Mouse (Mus musculus) adrenal gland, adult 18-20 months (tissue): ENCODE measurements around the gene Usp31. TPM values are rescaled to one million over a fixed set of nuclear protein-coding genes. Genes with fewer than 3 reads are reported as not detected.

ENCODE experiments used
- DNase-seq, 2 experiments: peaks; one replicate each; pipeline ENCODE4 v3.0.0; 2021 to 2022; ENCODE audit warnings: low spot score in 2 of 2
- total RNA-seq, 2 experiments: library from RNA; stranded (reverse); gene quantifications; 1 replicate in 1 of 2; 2 replicates in 1 of 2; pipeline ENCODE4 v1.2.3; 2021

Gene Usp31
- total RNA-seq, 2 experiments from 2014 or later: 15.8 to 17.1 TPM

DNA sequence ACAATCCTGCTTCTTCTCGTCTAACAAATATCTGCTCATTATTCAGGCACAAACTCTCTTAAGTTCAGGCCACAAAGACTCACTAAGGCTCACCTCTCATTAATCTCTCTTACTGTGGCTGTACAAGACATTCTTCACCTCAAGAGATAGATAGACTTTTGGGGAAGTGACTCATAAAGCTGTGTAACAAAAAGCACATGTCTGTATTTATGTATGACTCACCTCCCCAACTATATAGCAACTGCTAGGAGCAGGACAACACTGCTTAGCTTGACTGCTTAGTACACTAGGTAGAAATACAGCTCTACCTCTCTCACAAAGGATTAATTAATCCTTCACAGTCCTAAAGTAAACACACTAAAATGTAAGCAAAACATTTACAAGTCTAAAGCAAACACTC lies 46.3 kb downstream of the Usp31 start:
- no peak for DNase-seq

DNA sequence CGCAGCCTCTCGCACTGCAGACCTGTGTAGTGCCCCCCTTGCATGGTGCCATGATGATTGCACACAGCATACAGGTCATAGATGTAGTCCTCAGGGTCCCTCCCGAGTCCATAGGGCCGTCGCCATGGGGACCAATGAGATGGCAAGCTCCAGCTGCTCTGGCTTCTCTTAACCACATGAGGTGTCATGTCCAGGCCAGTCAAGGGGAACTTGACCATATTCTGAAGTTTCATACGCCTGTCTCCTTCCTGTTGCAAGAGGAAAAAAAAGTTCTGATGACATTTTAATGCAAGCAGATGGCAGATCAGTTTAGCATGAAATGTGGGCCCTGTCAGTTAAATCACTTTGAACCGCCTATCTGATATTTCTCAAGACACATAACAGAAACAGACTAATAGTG lies 48.2 kb downstream of the Usp31 start:
- no peak for DNase-seq

DNA sequence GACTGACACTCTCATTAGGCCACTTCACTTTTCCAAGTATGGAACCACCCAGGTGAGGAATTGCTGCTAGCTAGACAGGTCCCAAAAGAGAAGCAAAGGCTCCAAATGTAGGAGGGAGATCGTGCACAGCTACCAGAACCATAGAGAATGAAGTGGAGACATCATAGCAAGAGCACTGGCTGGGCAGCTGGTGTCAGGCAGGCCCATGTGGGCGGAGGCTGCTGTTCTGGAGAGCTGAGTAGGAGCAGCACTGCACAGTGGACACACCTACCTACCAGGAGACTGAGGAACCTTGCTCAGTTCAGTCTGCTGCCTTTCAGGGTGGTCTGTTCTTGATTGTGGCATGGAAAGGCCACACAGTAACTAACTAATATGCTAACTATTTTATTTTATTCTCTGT lies 52.4 kb downstream of the Usp31 start:
- no peak for DNase-seq

DNA sequence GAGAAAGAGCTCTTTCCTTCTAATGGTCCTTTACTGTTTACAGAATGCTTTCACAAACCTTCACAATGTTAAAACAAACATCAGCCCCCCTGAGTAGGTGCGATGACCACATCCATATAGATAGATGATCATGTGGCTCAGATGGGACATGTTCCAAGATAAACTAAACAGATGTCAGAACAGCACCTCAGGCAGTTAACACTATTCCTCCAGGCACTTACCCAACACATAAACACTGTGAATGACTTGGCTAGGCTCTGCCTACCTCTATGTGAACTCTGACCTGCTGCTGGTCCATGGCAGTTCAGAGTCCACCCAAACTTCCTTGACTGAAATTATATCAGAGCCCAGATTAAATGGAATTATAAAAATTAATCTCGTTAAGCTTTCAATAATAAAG lies 54.4 kb downstream of the Usp31 start:
- no peak for DNase-seq

DNA sequence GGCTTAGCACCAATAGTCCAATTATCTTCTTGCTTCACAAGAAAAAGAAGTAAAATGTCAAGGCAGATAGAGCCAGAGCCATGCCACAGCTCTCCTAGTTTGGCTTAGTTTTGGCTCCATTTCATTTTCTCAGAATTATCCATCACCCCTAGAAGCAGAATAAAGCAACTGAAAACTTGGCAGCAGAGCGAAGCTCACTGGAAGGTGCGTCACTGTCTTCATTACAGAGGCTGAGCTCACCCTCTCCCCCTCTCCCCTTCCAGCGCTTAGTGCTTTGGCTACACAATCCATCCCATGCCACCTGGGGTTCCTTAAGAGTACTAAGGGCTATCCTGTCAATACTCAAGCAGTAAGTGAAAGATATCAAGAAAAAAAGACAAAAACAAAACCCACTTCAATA lies 56.3 kb downstream of the Usp31 start:
- DNase-seq: peak in 1 of 2 experiments; percentile 35

DNA sequence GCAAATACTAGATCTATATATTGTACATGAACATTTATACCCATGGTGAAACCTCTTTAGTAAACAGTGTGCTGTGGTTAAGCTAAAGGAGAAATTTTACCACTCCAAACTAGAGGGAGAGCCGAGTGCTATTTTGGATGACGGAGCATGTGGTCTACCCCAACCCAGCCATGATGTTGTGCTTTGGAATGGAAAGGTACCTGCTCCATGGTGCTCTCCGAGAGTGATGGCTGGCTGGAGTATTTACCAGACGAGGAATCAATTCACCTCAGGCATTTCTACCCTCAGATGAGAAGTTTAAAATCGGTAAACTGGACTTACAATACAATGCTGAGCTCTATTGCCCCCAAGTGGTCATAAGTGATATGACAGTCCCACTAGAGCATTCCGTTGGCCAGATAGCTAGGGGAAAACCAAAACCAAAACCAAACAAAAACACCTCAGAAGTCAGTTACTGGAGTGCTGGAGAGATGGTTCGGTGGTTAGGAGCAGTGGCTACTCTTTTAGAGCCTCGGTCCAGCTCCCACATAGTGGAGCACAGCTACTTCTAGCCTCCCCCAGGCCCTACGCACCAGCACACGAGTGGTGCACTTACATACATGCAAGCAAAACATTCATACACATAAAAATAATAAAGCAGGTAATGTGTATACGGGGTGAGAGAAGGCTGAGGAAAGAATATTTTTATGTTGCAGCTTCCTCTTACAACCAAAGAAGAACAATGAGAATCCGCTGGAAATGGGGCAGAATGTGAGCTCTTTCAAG lies 65.9 kb downstream of the Usp31 start:
- DNase-seq: peak in 1 of 2 experiments; percentile 53

DNA sequence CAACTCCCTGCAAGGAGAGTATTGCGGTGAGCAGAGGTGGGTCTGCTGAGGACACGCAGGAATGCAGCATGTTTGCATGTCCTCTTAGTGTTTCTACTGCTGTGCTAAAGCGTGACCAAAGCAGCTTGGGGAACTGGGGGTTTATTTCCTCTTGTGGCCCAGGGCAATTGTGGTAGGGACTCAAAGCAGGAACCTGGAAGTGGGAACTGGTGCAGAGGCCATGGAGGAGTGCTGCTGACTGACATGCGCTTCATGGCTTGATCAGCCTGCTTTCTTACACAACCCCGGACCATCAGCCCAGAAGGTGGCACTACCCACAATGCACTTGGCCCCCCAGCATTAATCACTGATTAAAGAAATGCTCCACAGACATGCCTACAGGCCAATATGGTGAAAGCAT lies 70.3 kb downstream of the Usp31 start:
- DNase-seq: no peak

DNA sequence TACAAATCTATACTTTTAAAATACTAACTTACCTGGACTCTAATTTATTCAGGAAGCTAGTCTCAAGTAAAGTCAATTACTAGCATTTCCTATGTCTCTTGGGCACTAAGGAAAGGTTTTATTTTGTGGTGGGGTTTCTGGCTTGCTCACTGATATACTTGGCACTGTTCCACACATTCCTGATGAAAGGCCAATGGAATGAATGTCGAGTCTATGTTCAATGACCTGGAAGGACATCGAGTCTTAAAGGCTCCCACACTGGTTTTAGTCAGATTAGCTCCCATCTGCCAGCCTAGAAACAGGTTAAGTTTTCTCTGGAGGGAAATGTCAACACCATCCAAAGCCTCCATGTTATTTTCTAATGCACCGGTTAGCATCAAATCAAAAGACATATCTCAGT lies 72.8 kb downstream of the Usp31 start:
- no peak for DNase-seq

DNA sequence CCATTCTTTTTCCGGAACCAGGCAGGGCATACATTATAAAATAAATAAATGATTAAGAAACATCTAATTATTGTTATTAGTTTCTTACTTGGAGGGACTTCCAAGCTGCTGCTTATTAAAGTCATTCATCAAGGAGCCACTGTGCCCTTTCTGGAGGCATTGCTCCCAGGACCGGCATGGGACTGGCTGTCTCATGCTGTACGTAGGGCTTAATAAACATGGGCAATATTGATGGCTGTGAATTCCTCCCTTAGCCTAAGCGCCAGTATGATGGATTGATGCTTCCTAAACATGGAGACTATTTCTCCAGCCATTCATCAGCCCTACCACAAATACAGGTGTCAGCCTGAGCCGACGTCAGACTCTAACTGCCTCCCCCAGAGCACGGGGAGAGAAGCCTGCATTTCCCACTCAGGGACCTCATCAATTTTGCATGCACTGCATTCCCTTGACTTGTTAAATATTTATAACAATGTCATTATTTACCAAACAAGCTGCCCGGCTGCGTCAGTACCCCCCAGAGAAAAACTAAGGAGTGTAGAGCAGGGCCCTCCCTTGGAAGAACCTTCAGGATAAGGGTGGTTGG lies 84.1 kb downstream of the Usp31 start:
- DNase-seq: no peak

DNA sequence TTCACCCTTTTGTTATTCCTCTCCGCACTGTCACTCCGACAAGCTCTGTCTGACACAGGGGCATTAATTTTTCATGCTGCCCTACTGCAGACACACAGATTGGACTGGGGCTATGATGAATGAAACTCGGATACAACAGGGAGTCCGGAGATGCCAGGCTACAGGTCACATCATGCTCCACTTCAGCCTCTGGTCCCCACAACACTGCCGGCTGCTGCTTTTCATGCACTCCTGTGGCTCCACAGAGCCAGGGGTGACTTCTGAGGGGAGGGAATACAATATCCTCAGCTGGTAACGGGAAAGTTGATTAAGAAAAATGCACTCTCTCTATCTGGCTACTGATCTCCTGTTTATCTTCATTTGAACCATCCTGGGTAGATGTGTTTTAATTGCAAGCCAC lies 84.6 kb downstream of the Usp31 start:
- no peak for DNase-seq

DNA sequence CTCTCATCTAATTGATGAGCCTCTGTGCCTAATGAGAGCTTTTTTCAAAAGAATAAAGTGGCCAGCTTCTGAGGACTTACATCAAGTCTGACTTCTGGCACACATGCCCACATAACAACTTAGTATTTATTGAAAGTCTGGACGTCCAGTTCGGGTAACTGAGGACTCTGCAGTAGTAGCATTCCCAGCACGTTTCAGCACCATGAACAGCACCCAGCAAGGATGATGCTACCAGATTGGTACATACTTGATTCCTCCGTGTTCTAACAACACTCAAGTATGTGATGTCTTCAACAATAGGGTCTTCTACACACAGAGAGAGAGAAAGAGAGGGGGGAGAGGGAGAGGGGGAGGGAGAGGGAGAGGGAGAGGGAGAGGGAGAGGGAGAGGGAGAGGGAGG lies 105.4 kb downstream of the Usp31 start:
- DNase-seq: peak in 1 of 2 experiments; percentile 22

DNA sequence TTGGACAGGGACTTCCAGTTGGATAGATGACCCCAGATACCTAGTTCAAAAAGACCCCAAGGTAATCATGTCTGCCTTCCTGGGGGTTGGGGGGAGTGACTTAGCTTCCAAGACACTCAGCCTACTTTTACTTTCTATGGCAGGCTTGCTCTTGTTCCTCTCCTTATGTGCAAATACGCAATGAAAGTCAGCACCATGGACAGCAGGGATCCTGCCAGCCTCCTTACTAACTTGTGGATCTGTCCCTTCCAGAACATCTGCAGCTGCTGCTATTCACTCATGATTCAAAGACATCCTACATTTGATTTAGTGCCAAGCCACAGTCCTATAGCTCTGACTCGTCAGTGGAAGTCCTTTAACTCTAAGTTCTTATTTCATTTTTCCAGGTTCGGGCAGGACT lies 110.7 kb downstream of the Usp31 start:
- DNase-seq: no peak

DNA sequence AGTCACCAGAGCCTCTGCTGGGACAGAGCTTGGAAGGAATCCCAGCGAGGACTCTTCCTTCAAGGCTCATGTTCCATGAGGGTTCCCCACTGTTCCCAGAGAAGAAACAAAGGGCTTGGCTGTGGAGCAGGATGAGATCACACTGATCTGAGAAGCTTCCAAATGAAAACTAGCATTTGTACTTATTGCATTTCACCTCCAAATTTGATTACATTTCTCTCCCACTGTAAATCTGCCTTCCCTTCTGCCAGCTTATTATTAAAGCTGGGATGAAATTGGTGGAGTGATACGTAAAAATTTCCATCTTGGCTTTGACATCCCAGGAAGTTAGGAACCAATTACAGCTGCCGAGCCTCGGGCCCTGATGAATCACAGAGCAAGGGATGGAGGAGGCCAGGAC lies 111.6 kb downstream of the Usp31 start:
- DNase-seq: no peak

DNA sequence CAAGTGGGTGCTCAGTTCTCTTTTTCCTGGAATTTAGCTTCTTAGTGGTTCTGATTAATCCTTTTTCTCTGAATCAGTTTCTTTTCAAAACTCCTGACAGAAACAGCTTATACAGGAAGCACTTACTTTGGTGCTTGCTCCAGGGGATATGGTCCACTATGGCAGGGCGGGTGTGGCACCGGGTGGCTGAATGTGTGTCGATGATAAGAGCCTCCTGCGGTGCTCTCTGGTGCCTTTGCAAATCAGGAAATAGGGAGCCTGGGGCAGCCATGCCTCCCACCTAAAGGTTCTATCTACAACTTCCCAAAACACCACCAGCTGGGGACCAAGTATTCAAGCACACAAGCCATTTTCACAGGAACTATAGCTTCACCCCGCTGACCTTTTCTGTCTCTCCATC lies 112.0 kb downstream of the Usp31 start:
- no peak for DNase-seq

DNA sequence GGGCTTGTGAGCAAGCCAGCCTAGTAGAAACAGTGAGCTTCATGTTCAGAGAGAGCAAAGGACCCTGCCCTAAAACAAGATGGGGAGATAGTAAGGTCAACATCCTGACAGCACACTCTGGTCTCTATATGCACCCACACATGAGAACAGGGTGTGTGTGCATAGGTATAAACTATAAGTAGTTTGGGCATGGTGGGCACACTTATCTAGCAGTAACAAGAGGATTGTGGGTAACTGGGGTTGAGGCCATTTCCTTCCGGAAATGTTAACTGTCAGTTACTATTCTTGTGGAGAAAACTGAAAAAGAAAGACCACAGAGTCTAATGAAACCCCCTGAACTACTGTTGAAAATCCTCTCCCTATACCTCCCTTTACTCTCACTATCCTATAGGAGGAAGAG lies 112.4 kb downstream of the Usp31 start:
- DNase-seq: no peak

Other genes with a start within 250 kb of the Usp31 start
- not detected for gene Scnn1g, start 27.2 kb upstream of the Usp31 start, total RNA-seq
- gene Scnn1b, start 157.8 kb upstream of the Usp31 start, total RNA-seq: under 1 TPM in 1 of 2 experiments, not detected in 1; 0.26 TPM